Mouse (Mus musculus) heart, postnatal 0 days (tissue): ENCODE measurements around the gene Akt3.

Experiments
- CTCF ChIP-seq: IDR thresholded peaks from 2 replicates; pipeline ENCODE4 v1.5.1; 2016; ENCODE audit warnings: antibody characterized with exemption, control low read depth, low read depth
- EP300 ChIP-seq: IDR thresholded peaks from 2 replicates; pipeline ENCODE4 v1.6.1; 2016; ENCODE audit warnings: antibody characterized with exemption, low read depth

GRCm38 (mm10) chr1:177031196-177031595, 226.8 kb downstream of the Akt3 start:
- TF ChIP-seq CTCF, result no peak
- no peak for TF ChIP-seq EP300
